Mouse (Mus musculus): ENCODE results near the gene Glis3. TPM values are rescaled to one million over a fixed set of nuclear protein-coding genes. Genes with fewer than 3 reads are reported as not detected.

Gene Glis3
- polyA plus RNA-seq, 1 experiment from 2014 or later, result 4.1 TPM

DNA sequence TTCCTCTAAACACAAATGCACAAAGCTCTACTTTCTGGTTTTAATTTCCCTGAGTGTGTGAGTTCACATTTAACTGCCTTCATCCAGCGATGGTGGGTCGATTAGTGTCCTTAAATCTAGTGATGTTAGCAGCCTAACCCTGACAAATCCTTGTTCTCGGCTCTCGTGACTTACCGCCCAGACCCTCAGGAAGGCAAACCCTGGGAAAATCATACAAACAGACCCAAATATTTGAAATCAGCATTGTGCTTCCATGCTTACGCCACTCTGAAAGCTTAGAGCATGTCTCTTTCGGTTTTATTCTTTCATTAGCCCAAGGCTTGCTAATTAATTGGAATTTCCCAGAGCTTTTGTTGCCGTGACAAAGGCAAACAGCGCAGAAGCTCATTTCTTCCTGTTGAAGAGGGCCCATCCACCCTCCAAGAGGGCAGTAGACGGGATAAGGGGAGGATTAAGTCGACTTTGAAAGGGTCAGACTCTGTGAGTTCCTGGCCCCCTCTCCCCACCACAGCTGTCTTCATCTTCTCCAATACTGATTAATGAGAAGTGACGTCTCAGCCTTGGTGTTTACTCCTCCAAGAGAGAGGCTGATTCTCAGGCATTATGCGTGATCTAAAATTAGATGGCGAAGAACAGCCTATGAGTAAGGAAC lies 100.0 kb downstream of the Glis3 start:
- 35% methylated on average over 14 of the region's 14 CpGs for WGBS
- H3K4me2 ChIP-seq (replicated peaks), result no peak overlapping the region

DNA sequence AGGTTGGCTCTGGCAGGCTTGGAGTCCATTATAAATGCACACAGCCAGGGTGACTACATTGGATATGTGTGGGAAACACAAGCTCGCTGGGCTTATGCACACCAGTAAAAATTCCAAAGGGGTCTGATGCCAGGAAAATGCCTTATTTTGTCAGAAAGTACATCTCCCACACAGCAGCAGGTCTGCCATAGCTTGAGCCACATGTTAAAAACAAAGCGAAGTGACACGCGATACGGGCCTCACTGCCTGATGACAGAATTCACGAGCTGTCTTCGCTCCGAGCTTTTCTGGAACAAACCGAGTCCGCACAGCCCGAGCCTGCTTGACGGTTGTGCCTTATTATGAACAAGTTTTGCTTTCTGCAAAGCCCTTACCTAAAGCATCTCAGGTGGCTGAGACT lies 102.9 kb downstream of the Glis3 start:
- H3K9ac ChIP-seq, result no peak overlapping the region
- no peaks in the 10 kb centered on the region for H3K9me3 ChIP-seq (ENCODE audit: control insufficient read depth, low read length)
- no peaks in the 10 kb centered on the region for H3K27me3 ChIP-seq (ENCODE audit: control insufficient read depth, insufficient read depth, low read length)
- no peak overlapping the region for H3K4me3 ChIP-seq (replicated peaks; ENCODE audit: low read length)
- no peak overlapping the region for H3K4me2 ChIP-seq (replicated peaks)
- H3K36me3 ChIP-seq (replicated peaks; ENCODE audit: control insufficient read depth, insufficient read depth), result no peaks in the 10 kb centered on the region
- DNase-seq (ENCODE audit: low spot score), result no peak
- no peak overlapping the region for H3K27ac ChIP-seq
- peaks cover 8% of the 10 kb centered on the region for H3K4me1 ChIP-seq (replicated peaks; ENCODE audit: control insufficient read depth, insufficient read depth, low read length)
- WGBS, result 92% methylated on average over 12 of the region's 12 CpGs
- no peak for ATAC-seq (ENCODE audit: low FRiP score)

More for the DNA sequence above, 100.0 kb downstream of the Glis3 start:
- DNase-seq (ENCODE audit: low spot score) (no peak), ATAC-seq (ENCODE audit: low FRiP score) (no peak)
- Histone ChIP-seq H3K36me3 (replicated peaks; ENCODE audit: control insufficient read depth, insufficient read depth) (no peaks in the 10 kb centered on the region), H3K4me3 (replicated peaks; ENCODE audit: low read length) (no peak overlapping the region), H3K9me3 (ENCODE audit: control insufficient read depth, low read length) (no peaks in the 10 kb centered on the region), H3K27ac (0 out of 2 replicates have a peak overlapping the region, but pooled peaks have one; percentile 15), H3K9ac (no peak overlapping the region), H3K27me3 (ENCODE audit: control insufficient read depth, insufficient read depth, low read length) (no peaks in the 10 kb centered on the region), H3K4me1 (replicated peaks; ENCODE audit: control insufficient read depth, insufficient read depth, low read length) (peaks cover 8% of the 10 kb centered on the region)

DNA sequence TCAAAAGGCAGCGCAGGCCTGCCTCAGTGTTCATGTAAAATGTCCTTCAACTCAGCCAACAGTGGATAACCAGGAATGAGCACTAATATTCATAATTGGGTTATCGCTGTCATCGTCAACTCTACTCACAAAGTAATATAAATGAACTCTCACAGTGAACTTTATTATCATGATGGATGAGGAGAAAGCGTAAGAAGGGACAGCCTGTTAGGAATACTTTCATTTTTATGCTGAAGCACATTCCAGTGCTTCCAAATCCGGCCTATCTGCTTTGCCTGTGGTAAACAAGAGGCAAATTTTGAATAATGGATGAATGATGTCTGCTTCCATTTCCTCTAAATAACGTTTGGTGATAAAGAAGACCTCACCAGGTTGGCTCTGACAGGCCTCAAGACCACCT lies 103.3 kb downstream of the Glis3 start:
- Histone ChIP-seq H3K36me3 (replicated peaks; ENCODE audit: control insufficient read depth, insufficient read depth) (no peaks in the 10 kb centered on the region), H3K4me2 (replicated peaks) (no peak overlapping the region), H3K9ac (no peak overlapping the region), H3K9me3 (ENCODE audit: control insufficient read depth, low read length) (no peaks in the 10 kb centered on the region), H3K27ac (no peak overlapping the region), H3K4me3 (replicated peaks; ENCODE audit: low read length) (no peak overlapping the region), H3K4me1 (replicated peaks; ENCODE audit: control insufficient read depth, insufficient read depth, low read length) (peaks cover 8% of the 10 kb centered on the region), H3K27me3 (ENCODE audit: control insufficient read depth, insufficient read depth, low read length) (no peaks in the 10 kb centered on the region)
- 81% methylated on average over 6 of the region's 6 CpGs for WGBS
- DNase-seq (ENCODE audit: low spot score) (no peak), ATAC-seq (ENCODE audit: low FRiP score) (no peak)

DNA sequence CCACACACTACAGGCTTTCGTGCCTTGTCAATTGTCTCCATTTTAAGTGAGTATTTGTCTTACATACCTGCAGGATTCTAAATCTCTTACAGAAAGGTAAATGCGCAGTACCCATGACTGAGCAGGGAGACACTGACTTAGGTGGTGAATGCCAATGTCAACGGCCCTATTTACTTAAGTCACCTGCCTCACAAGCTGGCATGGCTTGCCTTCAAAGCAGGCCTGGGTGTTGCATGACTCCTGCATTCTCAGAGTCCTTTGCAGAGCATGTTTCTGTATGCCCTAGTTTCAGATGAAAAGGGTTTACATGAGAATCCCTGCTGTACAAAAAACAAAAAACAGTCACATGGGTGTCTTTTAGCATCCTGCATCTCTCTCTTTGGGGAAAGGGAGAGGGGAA lies 106.2 kb downstream of the Glis3 start:
- Histone ChIP-seq H3K9me3 (ENCODE audit: control insufficient read depth, low read length) (no peaks in the 10 kb centered on the region), H3K4me1 (replicated peaks; ENCODE audit: control insufficient read depth, insufficient read depth, low read length) (no peaks in the 10 kb centered on the region; the same call in 1 of the 2 replicates), H3K27me3 (ENCODE audit: control insufficient read depth, insufficient read depth, low read length) (no peaks in the 10 kb centered on the region), H3K27ac (no peak overlapping the region), H3K4me3 (replicated peaks; ENCODE audit: low read length) (no peak overlapping the region), H3K4me2 (replicated peaks) (no peak overlapping the region), H3K9ac (no peak overlapping the region), H3K36me3 (replicated peaks; ENCODE audit: control insufficient read depth, insufficient read depth) (no peaks in the 10 kb centered on the region)
- DNase-seq (ENCODE audit: low spot score) (no peak), ATAC-seq (ENCODE audit: low FRiP score) (no peak)
- 91% methylated on average over 3 of the region's 3 CpGs for whole genome bisulfite sequencing

DNA sequence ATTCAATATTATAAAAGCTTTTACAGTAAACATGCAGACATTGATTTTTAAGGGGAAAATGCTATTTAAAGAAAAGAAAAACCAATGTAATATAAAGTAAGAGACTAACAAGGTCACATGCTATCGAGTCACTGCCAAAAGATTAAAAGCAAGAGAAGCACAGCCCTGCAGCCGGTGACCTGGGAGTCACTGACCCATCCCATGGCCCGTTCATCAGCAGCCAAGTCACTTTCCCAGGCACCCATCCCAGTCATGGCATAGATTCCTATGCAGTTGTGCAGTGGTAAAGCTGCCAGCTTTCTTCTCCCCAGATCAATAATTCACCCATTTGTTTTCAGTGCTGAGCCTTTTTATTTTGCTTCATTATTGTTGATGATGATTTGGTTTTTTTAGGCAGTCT lies 110.0 kb downstream of the Glis3 start:
- WGBS, result 42% methylated on average over 3 of the region's 3 CpGs
- H3K4me2 ChIP-seq (replicated peaks), result no peak overlapping the region
- H3K4me3 ChIP-seq (replicated peaks; ENCODE audit: low read length), result no peak overlapping the region
- H3K9ac ChIP-seq, result no peak overlapping the region
- ATAC-seq (ENCODE audit: low FRiP score) (no peak), DNase-seq (ENCODE audit: low spot score) (no peak)
- H3K9me3 ChIP-seq (ENCODE audit: control insufficient read depth, low read length), result no peaks in the 10 kb centered on the region
- H3K27me3 ChIP-seq (ENCODE audit: control insufficient read depth, insufficient read depth, low read length), result no peaks in the 10 kb centered on the region
- H3K36me3 ChIP-seq (replicated peaks; ENCODE audit: control insufficient read depth, insufficient read depth), result no peaks in the 10 kb centered on the region
- H3K27ac ChIP-seq, result no peak overlapping the region
- H3K4me1 ChIP-seq (replicated peaks; ENCODE audit: control insufficient read depth, insufficient read depth, low read length), result no peaks in the 10 kb centered on the region; the same call in 1 of the 2 replicates

DNA sequence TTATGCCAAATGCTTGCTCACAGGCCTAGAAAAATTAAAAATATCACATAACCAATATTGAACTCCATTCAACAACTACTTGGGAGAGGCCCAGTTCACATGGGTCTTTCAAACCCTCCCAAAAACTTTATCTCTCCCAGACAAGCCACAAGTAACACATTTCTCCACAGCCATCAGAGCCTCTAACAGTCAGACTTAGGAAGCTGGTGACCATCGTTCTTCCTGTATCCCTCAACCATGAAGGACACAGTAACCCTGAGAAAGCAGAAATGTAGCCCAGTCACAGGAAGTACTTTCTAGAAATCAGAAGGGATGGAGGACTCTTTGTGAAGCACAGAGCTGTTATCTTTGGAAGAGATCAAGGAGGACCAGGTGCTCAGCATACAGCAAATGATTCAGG lies 112.8 kb downstream of the Glis3 start:
- Histone ChIP-seq H3K9ac (no peak overlapping the region), H3K4me1 (replicated peaks; ENCODE audit: control insufficient read depth, insufficient read depth, low read length) (no peaks in the 10 kb centered on the region; the same call in 1 of the 2 replicates), H3K9me3 (ENCODE audit: control insufficient read depth, low read length) (no peaks in the 10 kb centered on the region), H3K4me2 (replicated peaks) (no peak overlapping the region), H3K27me3 (ENCODE audit: control insufficient read depth, insufficient read depth, low read length) (no peaks in the 10 kb centered on the region), H3K36me3 (replicated peaks; ENCODE audit: control insufficient read depth, insufficient read depth) (no peaks in the 10 kb centered on the region), H3K27ac (no peak overlapping the region), H3K4me3 (replicated peaks; ENCODE audit: low read length) (no peak overlapping the region)
- DNase-seq (ENCODE audit: low spot score) (no peak), ATAC-seq (ENCODE audit: low FRiP score) (no peak)
- WGBS, result 41% methylated on average over 1 of the region's 1 CpGs

DNA sequence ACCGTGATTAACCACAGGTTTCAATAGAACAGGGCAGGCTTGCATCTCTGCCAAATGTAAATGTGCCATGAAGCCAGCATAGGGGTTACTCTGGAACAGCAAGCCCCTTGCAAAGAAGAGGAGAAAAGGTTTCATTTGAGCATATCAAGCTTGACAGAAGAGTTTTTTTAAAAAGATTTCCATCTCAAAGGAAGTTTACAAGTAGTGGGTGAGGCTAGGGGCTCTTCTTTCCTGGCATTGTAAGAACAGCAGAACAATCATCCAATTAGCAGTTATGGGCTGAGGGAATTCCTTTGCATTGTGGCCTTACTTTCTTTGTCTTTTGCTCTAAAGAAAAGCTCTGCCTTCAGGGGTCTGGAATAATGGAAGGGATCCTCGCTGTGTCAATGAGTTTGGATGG lies 113.3 kb downstream of the Glis3 start:
- Histone ChIP-seq H3K4me2 (replicated peaks) (no peak overlapping the region), H3K4me3 (replicated peaks; ENCODE audit: low read length) (no peak overlapping the region), H3K27ac (no peak overlapping the region), H3K9ac (no peak overlapping the region), H3K4me1 (replicated peaks; ENCODE audit: control insufficient read depth, insufficient read depth, low read length) (peaks cover under 1% of the 10 kb centered on the region; the same call in 1 of the 2 replicates), H3K36me3 (replicated peaks; ENCODE audit: control insufficient read depth, insufficient read depth) (no peaks in the 10 kb centered on the region), H3K27me3 (ENCODE audit: control insufficient read depth, insufficient read depth, low read length) (no peaks in the 10 kb centered on the region), H3K9me3 (ENCODE audit: control insufficient read depth, low read length) (no peaks in the 10 kb centered on the region)
- ATAC-seq (ENCODE audit: low FRiP score), result no peak
- DNase-seq (ENCODE audit: low spot score), result no peak
- WGBS, result 8% methylated on average over 2 of the region's 2 CpGs

- Histone ChIP-seq H3K4me1 (replicated peaks; ENCODE audit: control insufficient read depth, insufficient read depth, low read length) (peaks cover 5% of the 10 kb centered on the region; the same call in 1 of the 2 replicates), H3K36me3 (replicated peaks; ENCODE audit: control insufficient read depth, insufficient read depth) (no peaks in the 10 kb centered on the region), H3K4me3 (replicated peaks; ENCODE audit: low read length) (no peak overlapping the region), H3K4me2 (replicated peaks) (no peak overlapping the region), H3K27me3 (ENCODE audit: control insufficient read depth, insufficient read depth, low read length) (no peaks in the 10 kb centered on the region), H3K9me3 (ENCODE audit: control insufficient read depth, low read length) (no peaks in the 10 kb centered on the region), H3K9ac (no peak overlapping the region), H3K27ac (no peak overlapping the region)
- ATAC-seq (ENCODE audit: low FRiP score) (no peak), DNase-seq (ENCODE audit: low spot score) (no peak)
Observed at GRCm38 (mm10) chr19:28561697-28562002, 118.2 kb downstream of the Glis3 start.

DNA sequence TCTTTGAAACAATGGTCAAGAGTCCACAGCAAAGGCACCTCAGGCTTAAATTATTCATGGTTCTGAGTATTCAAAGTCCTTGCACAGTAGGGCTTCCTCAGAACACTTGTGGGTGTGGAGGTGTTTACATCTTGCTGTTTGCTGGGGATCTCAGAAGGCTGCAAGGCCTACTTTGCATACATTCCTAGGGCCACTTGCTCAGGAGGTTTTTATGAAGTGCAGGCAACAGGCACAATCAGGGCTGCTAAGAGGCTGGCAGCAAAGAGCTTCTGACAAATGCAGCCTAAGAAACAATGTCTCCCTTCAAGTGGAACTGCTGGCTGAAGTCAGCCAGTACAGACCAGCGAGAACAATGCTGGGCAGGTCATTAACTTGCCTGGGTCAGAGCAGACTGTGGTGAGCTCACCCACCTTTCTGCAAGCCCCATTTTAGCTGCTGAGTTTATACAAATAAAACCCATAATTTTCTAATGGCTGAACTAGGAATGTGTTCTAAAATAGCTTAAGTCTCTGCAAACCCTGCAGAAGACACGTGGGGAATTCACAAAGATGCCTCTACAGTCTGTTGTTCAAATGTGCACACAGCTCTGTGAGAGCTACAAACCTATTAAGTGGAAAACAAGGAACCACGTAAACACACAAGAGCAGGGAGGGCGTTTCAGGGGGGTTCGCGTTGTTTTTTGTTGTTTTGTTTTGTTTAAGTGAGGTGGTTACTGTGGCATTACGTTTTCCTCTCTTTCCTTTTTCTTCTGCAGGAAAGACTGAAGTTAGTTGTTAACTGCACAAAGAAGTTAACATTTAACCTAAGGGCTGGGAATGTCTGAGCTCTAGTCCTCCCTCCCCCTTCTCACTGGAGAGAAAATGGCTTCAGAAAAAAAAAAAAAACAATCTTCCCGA lies 118.8 kb downstream of the Glis3 start:
- Histone ChIP-seq H3K4me1 (replicated peaks; ENCODE audit: control insufficient read depth, insufficient read depth, low read length) (peaks cover 5% of the 10 kb centered on the region; the same call in 1 of the 2 replicates), H3K4me2 (replicated peaks) (no peak overlapping the region), H3K27ac (no peak overlapping the region; the same call in 1 of the 2 replicates), H3K4me3 (replicated peaks; ENCODE audit: low read length) (no peak overlapping the region), H3K9ac (no peak overlapping the region), H3K36me3 (replicated peaks; ENCODE audit: control insufficient read depth, insufficient read depth) (no peaks in the 10 kb centered on the region), H3K9me3 (ENCODE audit: control insufficient read depth, low read length) (no peaks in the 10 kb centered on the region), H3K27me3 (ENCODE audit: control insufficient read depth, insufficient read depth, low read length) (no peaks in the 10 kb centered on the region)
- ATAC-seq (ENCODE audit: low FRiP score), result peak; percentile 57; the same call in 1 of the 2 replicates
- peak; percentile 37 for DNase-seq (ENCODE audit: low spot score)
- 14% methylated on average over 8 of the region's 8 CpGs for whole genome bisulfite sequencing
